Mouse (Mus musculus): ENCODE data around the gene Clec2e.
"Not testable (repeated sequence)": the region's sequence is repeated elsewhere in the genome, so short reads cannot be mapped to it uniquely, and the experiment has no call there.

The Clec2e gene

DNA sequence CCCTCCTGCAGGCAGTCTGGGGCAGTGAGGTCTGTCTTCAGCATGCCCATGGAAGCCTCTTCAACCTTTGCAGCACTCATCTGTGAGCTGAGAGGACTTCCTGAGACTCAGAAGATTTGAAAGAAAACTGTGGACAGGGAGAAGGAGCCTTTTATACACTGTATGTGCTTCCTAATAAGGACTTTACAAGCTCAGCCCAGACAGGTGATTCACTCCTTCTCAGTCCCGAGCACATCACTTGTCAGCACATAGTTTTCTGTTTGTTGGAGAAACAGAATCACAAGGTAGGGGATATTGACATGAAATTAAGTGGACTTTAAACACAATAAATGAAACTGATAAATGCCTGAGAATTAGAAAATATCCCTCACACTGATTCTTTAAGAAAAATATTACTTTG is at the start of gene Clec2e:
TSS of gene Clec2e (minus strand) at position 120 of the 400 bp plus-strand sequence.
- not testable (repeated sequence) for DNase-seq (ENCODE audit: low read depth, low spot score)

DNA sequence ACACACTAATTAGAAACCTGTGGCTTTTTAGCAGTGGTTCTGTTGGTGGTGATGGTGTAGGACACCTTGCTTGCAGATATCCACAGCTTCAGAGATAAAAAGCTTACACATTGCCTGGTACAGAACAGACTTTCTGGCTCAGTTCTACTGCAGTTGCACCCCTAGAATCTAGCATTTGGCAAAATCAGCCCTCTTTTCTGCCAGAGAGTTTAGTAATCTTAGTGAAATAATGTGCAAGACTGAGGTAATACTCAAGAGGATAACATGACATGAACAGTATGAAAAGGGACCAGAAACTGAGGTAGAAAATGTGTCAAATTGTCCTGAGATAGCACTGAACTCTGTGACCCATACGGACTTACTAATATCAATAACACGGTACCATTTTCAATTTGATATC is 46.1 kb upstream of the Clec2e start:
- no peak for DNase-seq (ENCODE audit: low read depth, low spot score)

DNA sequence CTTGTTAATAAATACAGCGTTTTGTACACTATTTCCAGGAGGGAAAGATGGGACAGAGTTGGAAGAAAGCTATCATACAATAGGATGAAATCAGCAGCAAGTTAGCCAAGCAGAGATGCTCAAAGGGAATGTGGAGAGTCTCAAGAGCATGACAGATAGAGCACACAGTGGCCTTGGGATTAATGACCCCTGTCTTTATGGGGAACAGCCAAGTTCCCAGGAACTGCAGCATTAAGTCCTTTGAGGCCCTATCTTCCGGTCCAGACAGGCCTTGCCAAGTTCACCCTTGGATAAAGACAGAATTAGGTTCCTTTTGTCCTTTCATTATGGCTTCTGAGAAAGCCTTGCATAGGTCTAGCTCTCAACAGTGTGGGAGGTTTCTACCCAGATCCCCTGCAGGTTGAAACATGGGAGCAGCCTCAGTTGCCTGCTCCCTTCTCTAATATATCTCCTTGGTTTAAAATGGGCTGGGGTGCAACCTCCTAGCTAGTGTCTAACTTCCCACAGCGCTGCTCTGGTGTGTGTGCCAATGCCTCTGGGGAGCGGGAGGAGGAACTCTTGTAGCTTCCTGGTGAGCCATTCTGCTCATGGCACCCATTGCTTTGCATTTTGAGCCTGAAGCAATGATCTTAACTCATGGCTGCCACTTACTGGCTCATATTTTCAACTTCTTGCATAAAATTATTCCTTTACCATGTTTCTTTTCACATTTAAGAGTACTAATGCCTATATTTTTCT is 32.1 kb upstream of the Clec2e start:
- no peak for DNase-seq (ENCODE audit: low read depth, low spot score)

DNA sequence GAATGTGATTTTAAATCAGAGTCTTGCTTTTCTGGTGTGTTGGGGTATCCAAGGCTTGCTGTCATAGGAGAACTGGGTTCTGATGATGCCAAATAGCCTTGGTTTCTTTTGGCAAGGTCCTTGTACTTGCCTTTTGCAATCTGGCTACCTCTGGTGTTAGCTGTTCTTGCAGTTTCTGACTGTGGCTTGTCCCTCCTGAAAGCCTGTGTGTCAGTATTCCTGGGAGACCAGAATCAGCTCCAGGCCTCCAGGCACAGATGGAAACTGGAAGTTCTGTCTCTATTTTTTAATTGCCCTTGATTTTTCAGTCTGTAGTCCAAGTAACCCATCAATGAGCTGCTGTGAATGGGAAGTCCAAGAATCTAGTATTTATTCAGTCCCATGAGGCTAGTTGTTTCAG is 26.1 kb upstream of the Clec2e start:
- no peak for DNase-seq (ENCODE audit: low read depth, low spot score)

DNA sequence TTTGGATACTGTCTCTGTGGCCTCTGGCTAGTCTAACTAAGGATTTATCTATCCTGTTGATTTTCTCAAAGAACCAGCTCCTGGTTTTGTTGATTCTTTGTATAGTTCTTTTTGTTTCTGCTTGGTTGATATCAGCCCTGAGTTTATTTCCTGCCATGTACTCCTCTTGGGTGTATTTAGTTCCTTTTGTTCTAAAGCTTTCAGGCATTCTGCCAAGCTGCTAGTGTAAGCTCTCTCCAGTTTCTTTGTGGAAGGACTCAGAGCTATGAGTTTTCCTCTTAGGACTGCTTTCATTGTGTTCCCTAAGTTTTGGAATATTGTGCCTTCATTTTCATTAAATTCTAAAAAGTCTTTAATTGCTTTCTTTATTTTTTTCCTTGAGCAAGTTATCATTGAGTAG is 23.8 kb upstream of the Clec2e start:
- DNase-seq (ENCODE audit: low read depth, low spot score): not testable (repeated sequence)

DNA sequence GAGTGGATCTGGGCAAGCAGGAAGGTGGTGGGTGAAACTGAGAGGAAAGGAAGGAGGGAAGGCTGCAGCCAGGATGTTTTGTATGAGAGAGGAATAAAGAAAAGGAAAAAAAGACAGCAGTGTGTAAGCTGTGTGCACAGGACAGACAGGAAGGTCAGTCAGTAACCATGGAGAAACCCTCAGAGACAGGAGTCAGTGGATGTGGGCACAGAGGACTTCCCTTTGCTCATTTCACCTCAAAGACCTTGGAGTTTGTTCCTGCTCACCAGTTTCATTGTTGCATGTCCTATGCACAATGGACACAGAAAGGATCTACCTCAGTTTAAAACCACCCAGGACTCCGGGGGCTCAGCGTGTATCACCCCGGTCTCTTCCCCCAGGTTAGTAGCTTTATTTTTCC is 15.5 kb upstream of the Clec2e start:
- DNase-seq (ENCODE audit: low read depth, low spot score): no peak

DNA sequence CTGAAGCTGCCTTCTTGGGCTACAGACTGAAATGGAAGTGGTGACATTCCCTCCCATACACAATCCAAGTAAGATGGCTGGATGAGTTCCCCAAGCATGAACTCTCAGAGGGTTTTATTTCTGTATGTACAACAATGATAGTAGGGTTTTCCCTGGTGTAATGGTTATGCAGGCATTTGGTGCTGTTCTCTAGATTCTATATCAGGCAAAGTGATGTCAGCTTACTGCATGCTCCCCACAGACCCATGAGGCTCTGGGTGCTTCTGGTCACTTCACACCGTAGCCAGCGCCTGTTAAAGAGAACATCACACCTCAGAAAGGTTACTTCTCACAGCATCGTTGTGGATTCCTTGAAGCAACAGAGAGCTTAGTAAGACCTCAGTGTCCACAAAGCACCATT is 13.5 kb upstream of the Clec2e start:
- DNase-seq (ENCODE audit: low read depth, low spot score): not testable (repeated sequence)

DNA sequence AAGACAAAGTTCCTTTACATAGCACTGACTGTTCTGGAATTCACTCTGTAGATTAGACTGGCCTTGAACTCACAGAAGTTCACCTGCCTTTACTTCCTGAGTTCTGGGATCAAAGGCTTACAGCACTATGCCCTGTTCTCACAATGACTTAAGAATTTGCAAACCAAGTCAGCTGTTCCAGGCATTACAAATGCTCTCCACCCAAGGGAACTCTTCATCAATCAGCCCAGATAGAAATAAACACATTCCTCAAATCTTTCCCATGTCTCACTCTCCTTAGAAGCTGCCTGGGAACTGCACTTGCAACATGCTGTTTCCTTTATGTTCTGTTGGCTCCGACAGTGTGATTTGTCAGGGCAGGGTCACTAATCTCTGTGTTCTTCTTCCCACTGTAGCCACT is 13.1 kb upstream of the Clec2e start:
- no peak for DNase-seq (ENCODE audit: low read depth, low spot score)

DNA sequence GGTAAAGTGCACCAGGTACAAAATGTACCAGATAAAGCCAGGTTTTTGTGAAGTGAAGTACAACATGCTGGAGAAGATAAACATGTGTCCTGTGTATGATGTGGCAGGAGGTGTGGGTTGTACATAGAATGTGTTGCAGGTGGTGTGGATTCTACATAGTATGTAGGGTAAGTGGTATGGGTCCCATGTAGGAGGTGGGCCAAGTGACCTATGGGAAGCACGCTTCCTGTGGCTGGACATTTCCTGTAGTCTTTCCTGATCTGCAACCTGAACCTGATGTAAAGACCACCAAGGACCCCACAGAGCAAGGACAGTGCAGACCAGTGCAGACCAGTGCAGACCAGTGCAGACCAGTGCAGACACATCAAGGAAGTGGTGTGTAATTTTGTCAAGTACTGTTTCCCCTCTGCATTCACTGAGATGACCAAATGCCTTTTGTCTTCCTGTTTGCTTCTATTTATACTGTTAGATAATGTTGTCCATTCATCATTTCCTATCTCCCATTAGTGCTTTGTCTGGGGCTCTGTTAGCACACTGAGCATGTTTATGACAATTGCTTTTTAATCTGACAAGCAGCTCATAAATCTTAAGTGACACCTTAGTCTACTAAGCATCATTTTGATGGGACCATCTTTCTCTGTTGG is 12.4 kb upstream of the Clec2e start:
- no peak for DNase-seq (ENCODE audit: low read depth, low spot score)

DNA sequence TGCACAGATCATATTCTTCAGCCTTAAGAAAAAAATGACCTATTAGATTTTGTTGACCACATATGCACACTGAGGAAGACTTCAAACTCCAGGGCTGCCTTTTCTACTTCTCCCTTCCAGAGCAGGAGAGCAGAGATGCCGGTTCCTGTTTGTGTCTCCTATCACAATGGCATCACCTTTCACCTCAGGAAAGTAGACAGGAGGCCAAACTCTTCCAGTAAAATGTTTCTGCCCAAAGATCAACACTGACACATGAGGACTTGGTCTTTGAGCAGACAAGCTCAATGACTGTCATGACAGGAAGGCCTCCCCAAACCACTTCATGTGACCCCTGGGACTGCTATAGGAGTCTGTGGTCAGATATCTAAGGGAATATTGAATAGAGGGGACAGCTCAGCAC is 11.8 kb upstream of the Clec2e start:
- no peak for DNase-seq (ENCODE audit: low read depth, low spot score)

DNA sequence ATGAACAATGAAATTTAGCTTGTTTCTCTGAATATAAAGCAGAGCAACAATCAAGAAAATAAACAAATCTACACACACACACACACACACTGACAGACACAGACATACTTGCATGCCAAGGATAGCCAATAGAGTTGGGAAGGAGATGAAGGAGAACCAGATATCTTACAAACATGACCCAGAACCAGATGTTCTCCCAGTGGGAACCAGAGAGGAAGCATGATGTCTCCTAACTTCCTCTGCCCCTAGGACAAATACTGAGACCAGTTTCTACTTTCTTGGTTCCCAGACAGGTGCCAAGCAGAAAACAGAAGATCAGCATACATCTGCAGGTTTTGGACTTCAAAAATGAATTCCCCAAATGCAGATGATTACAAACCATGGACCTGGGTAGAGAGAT is 7.2 kb upstream of the Clec2e start:
- no peak for DNase-seq (ENCODE audit: low read depth, low spot score)

DNA sequence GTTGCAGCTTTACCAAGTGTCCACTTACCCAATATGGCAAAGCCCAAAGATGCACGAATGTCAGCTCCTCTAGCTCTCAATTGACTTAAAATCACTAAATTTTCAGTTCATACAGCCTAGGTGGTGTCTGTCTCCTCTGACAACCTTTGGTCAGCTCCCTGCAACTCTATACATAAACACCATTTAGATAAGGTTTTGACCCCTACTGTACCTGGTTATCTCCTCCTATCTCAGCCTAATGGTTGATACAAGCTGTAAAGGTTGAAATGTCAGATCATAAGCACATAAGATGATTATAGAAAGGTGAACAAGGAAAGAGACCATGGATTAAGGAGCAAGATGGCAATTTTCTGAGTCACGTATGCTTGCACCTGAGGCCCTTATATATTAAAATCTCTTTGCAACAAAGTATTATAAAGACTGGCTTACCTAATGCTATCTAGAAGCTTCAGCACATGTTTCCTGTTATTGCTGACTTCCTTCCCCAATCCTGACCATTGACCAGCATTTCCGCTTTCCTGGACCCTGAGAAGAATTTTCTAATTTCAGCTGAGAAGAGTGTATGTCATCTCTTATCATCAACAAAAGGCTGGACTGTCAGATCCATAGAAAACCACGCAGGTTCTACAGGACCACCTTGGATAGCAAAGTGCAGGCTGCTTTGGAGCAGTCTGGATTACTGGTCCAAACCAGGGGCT is 2.3 kb upstream of the Clec2e start:
- no peak for DNase-seq (ENCODE audit: low read depth, low spot score)

DNA sequence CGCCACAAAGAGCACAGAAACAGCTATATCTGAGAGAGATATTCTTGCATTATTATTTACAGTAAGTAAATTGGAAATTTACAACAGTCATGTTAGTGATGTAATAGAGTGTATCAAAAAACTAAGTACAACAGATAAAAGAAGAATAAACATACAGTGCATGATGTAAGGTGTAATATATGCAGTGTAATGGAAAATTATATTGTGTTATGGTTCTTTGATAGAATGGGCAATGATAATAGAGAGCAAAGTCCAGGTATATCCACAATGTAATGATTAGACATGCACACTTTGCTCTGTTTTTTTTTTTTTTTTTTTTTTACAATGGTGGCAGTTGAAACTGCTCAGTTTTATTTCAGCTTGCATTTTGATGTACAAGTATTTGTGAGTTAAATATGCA is 891 bp upstream of the Clec2e start:
- no peak for DNase-seq (ENCODE audit: low read depth, low spot score)

DNA sequence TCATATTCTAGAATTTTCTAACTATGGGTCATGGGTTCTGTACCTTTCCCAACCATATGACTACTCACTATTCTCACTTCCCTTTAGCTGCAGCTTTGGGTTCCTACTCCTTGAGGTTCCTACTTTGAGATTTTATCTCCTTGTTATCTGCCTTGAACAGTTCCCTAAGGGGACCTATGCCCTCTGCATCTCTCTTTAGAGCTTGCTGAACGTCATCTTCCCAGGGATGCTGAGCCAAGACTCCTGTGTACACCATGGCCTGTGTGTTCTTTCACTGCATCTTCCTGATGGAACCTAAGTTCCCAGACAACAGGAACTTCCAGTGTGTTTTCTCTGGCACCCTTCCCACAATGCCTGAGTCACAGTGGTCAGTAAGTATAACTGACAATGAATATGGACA is 2.8 kb downstream of the Clec2e start:
- no peak for DNase-seq (ENCODE audit: low read depth, low spot score)

DNA sequence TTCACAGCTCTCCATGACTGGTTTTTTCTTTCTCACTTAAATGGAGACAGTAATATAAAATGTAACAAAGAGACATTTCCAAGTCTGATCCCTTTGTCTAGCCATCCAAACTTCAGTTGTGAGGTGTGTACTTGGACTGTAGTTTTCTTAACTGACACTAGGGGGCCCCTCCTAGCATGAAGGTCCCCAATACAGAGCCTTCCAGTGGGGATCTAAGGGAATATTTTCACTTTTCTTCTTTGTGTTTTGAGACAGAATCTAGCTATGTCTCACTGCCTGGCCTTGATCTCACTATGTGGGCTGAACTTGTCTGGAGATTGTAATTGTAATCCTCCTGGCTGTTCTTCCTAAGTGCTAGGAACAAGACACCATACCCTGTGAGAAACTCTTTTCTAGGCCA is 5.5 kb downstream of the Clec2e start:
- no peak for DNase-seq (ENCODE audit: low read depth, low spot score)

DNA sequence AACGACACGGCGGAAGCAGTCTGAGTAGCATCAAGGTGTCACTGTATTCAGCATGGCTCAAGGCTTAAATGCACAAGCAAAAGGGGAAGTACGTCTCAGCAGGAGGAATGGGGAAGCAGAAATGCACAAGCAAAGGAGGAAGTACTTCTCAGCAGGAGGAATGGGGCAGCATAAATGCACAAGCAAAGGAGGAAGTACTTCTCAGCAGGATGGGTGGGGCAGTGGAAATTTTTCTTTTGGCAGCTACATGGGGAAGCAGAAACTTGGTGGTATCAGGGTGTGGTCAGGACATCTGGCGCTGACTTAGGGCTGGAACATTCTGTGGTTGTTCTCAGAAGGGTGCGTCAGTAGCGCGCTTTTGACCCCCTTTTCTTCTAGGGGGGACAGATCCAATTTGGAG is 12.1 kb downstream of the Clec2e start:
- DNase-seq (ENCODE audit: low read depth, low spot score): not testable (repeated sequence)

DNA sequence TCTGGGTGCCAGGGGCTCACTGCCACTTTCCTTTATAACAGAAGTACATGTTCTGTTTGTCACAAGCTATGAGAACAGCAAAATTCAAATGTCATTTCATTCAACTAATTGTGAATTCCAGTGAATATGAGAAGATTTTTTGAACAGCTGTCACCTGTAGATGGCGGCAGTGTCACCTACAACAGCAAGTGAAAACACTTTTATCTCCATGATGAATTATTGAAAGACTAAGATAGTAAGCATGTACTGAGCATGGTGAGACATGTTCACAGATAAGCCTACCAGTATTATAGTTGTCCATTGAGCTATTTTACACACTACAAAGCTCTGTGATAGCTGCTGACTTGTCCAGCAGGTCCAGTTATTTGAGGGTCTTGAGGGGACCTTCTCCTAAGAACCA is 12.6 kb downstream of the Clec2e start:
- no peak for DNase-seq (ENCODE audit: low read depth, low spot score)

DNA sequence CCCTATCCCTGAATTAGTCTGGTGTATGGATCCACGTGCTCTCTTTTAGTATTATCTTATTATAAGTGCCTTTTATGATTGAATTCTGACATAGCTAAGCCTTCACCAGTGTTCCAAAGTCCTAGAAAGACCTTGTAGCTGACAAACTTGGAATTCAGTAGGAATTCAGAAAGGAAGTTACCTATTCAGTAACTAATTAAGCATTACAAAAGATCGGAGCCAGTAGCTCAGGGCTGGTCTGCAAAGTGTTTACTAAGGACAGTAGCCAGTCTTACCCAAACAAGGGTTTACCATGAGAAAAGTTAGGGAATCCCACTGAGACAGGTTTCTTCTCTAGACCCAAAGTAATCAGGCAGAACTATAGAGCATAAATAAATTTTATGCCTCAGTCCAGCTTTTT is 14.7 kb downstream of the Clec2e start:
- not testable (repeated sequence) for DNase-seq (ENCODE audit: low read depth, low spot score)

DNA sequence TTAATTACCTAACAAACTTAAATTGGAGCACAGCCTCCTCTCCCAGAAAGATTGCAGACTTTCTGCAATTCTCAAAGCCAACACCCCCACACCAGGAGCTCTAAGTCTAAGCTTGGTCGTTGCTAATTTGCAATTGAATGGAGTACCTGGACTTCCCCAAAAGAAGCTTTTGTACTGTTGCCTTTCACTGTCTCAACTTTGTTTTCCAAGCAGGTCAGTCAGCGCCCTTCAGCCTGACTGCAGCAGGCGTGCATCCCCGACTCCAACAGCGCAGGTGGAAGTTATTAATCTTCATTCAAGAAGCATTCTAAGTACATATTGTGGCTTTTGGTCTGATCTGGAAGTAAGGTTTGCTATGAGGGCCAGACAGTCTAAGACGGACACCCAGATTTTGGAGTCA is 15.6 kb downstream of the Clec2e start:
- DNase-seq (ENCODE audit: low read depth, low spot score): no peak

DNA sequence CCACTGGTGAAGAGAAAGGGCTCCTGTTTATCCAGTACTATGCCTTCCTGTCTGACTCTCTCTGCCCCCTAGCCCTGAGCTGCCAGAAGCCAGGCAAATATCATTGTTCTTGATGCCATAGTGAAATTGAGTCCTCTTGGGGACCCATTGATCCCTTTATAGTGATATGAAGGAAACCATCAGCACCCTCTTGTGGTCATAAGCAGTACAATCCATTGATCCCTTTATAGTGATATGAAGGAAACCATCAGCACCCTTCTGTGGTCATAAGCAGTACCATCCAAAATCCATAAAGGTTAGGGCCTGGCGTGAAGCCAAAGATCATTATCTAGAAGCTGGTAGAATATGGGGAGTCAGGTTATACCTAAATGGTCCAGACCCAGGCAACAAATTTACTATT is 33.7 kb downstream of the Clec2e start:
- DNase-seq (ENCODE audit: low read depth, low spot score): no peak

DNA sequence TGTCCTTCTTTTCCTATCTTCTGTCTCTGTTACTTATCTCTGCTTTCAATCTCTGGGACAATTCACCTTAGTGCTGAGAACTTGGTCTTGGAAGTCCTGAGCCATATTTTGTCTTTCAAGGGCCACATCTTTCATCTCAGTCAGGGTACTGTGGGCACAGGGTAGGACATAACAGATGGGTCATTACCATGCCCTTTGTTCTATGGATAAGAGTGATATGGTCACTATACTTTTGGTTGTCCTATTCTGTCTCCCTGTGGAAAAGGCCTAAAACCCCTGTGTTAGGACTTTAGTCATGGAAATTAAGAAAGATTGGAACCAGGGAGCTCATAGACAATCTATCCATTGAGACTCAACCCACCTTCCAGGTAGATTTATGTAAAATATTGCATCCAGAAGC is 34.2 kb downstream of the Clec2e start:
- DNase-seq (ENCODE audit: low read depth, low spot score): no peak

DNA sequence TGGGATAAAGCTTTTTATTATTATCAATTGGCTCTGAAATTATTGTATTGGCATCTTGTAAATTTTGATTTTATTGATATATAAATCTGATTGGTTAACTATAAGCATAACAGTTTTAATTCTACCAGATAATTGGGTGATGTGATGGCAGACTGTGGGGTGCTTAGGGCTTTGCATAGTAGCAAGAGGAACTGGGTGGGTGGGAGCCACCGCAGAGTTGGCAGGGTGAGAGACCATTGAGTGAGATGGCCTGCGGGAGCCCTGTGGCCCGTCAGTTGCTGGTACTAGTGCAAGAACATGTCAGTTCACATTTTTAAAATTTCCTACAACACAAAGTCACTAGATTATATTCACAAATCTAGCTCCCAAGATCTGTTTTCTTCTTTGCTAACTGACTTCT is 34.9 kb downstream of the Clec2e start:
- no peak for DNase-seq (ENCODE audit: low read depth, low spot score)

DNA sequence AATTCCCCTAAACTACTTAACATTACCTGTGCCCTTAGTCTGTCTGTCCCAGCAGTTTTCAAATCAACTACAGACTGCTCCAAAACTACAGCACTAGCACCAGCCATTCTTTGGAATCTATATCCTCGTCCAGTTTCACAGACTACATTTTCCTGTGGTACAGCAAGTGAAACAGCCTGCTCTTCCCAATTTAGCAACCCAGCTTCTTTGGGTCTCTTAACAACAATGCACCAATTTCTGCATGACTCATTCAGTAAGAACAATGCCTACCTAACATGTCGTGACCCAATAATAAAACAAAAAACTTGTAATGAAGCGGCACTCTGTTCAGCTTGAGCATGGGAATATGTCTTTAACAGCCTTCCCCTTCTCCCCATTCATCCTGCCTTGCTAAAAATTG is 35.3 kb downstream of the Clec2e start:
- DNase-seq (ENCODE audit: low read depth, low spot score): no peak

Data from telencephalon, adult 2 months (tissue).